Mouse (Mus musculus) A20 (cell line): ENCODE data around the gene Etfb.
"Not testable (repeated sequence)": the region's sequence is repeated elsewhere in the genome, so short reads cannot be mapped to it uniquely, and the experiment has no call there.

ENCODE experiments used
- DNase-seq: peaks from one replicate; pipeline ENCODE4 v3.0.0-alpha.2; 2011; ENCODE audit warnings: low read depth, low spot score

The Etfb gene

DNA sequence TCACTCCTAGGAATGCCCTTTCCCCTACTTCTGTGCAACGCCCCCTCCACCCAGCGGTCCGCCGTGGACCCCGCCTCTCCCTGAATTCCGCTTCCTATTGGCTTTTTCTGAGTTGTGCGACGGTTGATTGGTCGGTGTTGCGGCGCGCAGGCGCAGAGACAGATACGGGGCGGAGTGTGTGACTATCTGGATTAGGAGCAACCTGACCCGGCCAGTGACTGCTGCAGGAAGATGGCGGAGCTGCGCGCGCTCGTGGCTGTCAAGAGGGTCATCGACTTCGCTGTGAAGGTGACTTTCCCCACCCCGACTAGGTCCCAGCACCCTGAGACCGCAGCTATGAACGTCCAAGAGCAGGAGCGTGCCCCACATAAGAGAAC is at the start of gene Etfb, which contains the start of gene Gm45233:
Etfb (plus strand) TSS at position 167 of the 377 bp plus-strand sequence.
Gm45233 (plus strand) TSS at position 212 of the 377 bp plus-strand sequence.
- peak; percentile 97 for DNase-seq

DNA sequence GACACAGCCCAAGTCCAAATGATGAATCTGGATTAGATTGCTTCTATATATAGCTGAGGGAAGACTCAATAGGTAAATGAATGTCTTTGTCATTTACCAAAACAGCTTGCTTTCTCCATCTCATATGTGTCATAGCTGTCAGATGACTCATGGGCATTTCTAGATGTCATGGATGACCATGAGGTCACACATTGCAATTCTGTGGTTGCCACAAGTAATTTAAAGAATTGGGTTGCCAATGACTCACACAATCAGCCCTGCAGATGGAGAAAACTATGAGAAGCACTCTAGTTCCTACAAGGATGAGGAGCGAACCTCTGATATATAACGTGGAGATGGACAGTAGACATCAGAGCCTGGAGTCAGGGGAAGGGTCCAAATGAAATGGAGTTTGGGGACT is 44.4 kb upstream of the Etfb start:
- no peak for DNase-seq

DNA sequence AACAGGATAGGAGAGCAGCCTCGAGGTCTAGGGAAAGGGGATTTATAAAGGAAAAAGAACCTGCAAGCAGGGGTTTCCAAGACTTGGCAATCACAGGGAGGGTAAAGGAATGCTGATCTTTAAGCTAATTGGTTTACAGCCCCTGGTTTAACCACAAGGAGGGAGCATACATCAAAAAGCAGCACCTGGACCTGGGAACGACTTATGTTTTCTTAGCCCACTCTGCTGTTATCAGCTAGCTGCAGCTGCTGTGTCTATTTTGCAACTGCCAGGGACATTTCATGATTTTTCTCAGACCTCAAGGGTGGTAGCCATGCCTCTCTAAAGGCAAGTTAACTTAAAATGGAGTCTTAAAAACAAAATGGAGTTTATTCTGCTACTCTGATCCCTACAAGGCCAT is 41.2 kb upstream of the Etfb start:
- DNase-seq, result no peak

DNA sequence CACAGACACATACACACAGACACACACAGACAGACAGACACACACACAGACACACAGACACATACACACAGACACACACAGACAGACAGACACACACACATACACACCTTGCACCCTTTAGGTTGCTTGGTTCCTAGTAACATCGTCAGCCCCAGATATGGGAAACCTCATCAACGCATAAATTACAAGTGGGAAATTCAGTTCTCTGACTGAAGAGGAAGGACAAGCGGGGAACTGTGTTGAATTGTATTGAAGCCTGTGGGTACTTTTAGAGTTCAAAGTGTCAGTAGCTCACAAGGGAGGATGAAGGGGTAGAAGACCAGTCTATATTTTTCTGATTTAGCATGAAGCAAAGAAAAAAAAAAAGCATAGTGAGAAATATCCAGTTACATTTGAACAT is 36.3 kb upstream of the Etfb start:
- DNase-seq, result no peak

DNA sequence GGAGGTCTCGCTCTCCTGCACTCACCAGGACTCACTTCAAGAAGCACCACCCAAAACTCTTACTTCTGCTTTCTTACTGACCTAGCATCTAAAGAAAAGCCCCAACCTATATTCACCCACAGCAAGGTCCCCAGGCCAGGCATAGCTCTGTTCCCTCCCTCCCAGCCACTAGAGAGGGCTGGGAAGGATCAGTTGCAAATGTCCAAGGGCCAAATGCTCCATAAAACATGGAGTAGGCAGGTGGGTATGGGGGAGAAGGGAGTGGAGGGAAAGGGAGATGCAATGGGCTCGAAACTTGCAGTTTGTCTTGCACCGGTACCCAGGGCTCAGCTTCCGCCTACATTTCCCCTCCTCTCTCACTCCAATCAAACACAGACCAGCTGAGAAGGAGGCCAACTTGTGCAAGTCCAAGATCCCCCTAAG is 35.7 kb upstream of the Etfb start, which contains the start of gene Siglecg:
Siglecg (plus strand) TSS at position 74 of the 423 bp plus-strand sequence.
- peak; percentile 92 for DNase-seq

DNA sequence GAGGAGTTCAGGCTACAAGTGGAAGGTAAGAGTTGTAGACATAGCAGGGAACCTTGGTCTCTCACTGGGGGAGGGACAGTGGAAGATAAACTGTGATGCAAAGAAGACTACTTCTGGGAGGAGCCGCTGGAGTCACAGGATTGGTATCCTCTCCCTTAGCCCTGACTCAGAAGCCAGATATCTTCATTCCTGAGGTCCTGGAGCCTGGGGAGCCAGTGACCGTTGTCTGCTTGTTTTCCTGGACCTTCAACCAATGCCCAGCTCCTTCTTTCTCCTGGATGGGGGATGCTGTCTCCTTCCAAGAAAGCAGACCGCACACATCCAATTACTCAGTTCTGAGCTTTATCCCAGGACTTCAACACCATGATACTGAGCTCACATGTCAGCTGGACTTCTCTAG is 34.8 kb upstream of the Etfb start:
- DNase-seq, result no peak

DNA sequence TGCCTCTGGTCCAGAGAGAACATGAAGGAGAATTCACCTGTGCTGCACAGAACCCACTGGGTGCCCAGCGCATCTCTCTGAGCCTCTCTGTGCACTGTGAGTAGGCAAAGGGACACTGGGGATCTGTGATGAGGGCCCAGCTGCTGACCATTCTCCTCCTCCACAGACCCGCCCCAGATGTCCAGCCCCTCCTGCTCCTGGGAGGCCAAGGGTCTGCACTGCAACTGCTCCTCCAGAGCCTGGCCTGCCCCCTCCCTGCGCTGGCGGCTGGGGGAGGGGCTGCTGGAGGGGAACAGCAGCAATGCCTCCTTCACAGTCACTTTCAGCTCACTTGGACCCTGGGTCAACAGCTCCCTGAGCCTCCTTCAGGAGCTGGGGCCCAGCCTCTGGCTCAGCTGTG is 32.2 kb upstream of the Etfb start:
- not testable (repeated sequence) for DNase-seq

DNA sequence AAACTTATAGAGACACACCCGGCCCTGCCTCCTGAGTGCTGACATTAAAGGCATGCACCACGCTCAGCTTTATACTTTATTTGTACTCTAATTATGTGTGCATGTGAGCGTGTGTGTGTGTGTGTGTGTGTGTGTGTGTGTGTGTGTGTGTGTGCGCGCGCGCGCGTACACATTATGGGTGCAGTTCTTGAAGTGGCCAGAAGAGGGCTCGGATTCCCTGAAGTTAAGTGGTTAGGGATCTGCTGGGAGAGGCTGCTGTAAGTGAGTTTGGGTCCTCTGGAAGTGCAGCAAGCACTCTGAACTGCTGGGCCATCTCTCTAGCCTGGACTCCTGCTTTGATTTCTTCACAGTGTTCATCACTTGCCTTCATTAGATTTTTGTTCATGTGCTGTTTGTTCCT is 26.6 kb upstream of the Etfb start:
- no peak for DNase-seq

DNA sequence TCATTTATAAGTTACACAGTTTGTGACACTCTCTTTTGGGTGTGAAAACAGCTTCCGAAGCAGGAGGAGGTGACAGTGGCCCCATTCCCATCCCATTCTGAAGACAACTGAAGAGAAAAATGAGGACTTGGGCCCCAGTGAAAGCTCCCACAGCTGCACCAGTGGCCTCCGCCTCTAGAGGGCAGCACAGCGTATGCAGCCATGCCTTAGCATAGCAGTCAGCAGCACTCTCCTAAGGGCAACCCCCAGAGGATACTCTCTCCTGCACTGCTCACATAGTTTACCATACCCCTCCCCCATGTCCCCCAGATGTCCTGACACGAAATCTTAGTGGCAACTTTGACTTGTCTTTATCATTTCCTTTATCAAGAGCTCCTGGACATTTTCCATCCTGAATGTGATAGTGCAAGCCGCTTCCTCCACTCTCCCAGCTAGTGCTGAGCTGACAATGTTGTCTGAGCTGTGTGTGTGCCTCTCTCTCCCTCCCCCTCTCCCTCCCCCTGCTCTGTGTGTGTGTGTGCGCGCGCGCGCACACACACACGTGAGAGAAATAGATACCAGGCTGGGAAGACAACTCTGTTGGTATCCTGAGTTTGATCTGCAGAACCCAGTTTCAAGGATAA is 20.8 kb upstream of the Etfb start:
- peak; percentile 74 for DNase-seq

DNA sequence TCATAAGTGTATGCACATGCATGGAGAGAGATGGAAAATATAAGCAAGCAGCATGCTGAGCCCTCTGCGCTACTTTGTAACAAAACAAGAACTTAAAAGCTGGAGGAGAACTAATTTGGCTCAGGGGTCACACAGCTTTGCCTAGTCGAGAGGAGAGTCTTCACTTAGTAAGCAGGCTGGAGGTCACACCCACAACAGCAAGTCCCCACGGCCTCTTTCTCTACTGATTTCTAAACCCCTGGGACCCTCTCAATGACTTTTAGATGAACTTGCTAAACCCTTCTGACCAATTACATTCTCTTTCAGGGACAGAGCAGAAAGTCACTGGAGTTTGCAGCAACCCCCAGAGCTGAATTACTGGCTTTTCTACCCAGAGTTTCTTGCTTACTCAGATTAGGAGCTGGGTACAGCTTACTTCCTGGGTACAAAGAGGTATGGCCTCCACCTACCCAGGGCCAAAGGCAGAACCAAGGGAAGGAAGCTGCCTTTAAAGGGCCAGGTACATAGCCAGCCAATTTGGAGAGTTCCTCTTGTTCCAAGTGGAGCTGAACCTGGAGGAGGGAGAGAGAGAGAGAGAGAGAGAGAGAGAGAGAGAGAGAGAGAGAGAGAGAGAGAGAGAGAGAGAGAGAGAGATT is 19.8 kb upstream of the Etfb start:
- no peak for DNase-seq

DNA sequence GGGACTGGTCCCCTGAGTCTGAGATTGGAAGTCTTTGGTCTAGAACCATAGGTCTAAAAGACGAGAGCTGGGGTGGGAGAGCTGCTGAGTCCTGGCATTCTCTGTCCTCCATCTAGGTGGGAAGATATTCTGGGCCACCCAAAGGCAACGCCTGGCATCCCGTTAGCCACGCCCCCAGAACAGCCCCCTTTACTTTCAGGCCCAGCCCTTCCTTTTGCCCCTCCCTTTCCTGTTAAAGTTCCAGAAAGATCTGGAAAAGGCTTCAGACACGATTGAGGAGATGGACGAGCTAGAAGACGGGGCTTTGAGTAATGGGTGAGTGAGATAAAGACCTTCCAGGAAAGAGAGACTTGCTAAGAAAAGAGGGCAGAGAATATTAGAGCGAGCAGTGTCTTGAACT is 16.5 kb upstream of the Etfb start, which contains the start of gene Lim2:
Lim2 (plus strand) TSS at position 265 of the 400 bp plus-strand sequence.
- DNase-seq, result no peak

DNA sequence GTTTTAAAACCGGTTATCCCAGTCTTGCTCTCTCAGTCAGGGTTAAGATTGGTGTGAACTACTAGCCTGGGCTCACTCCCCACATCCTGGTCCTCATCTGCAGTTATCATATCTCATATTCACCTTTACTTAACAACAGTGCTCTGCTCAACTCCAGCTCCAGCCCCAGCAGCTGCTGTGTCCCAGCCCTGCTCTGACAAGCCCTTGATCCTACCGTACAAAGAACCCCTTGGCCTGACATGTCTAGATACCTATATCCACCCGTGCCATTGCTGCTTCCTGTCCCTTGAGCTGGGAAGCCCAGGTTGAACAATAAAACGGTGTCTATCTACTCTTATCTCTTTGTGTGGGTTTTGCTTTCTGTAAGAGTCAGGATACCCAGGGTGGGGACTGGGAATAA is 14.4 kb upstream of the Etfb start:
- DNase-seq, result no peak

DNA sequence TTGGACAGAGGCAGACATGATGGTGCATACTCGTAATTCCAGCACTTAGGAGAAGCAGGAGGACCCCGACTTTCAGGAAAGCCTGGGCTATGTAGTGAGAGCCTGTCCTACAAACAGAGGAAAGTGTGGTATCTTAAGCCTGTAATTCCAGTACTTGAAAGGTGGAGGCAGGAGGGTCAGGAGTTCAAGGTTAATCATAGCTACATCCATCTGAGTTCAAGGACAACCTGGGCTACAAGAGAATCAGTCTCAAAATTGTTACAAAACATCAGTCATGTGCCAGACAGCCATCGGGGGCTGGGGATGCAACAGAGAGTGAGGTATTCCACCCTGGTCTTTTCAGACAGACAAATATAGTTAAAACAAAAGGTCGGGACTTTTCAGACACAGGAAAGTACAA is 11.0 kb upstream of the Etfb start:
- no peak for DNase-seq

DNA sequence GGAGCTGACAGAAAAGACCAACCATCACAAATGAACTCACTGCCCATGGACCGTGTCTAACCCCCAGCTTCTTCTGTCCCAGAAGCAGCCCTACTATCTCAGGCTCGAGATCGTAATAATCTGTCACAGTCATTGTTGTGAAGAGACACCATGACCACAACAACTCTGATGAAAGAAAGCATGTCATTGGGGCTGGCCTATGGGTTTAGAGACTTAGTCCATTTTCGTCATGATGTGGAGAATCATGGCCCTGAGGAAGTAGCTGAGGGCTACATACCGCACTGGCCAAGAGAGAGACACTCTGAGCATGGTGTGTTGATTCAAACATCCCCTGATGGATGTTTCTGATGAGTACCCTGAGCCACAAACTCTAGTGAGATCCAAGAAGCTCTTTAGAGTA is 9.2 kb upstream of the Etfb start:
- DNase-seq, result no peak

DNA sequence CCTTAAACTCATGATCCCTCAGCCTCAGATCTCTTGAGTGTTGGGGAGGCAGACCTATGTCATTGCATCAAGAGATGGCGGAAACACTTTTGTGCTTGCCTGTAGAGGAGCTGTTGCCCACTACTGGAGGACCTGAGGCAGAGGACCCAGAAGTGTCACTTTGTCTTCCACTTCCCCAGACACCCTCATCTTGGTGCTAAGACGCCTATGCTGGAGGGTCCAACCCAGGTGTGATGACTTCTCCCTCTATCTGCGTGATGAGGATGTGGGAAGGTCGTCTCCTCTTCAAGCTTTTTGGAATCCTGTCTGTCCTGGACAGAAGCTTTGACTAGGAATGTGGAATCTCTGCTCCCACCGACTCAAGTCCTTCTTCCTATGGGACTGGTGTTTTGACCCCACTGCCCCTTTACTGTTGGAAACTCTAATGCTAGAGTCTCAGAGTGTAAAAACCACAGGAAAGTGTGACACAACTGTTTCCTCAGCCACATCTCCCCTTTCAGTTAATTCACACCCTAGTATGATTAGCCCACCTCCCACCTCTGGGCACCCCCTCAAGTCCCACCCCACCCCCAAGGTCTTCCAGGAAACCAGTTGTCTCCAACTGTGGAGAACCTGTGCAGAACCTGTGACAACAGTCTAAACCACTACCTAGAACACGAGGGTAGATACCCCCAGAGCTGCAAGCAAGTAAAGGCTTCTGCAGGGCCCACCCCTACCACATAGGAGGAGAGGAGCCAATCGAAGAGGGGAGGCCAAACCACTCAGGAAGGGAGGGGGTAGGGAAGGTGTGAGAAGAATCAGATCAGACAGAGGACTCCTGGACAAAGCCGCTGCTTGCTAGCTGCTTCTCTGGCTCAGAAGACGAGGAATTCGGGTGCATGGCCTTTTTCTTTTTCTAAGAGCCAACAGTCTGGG is 7.3 kb upstream of the Etfb start, which contains the start of gene Nkg7:
Nkg7 (plus strand) TSS at position 733 of the 915 bp plus-strand sequence.
- DNase-seq, result no peak

DNA sequence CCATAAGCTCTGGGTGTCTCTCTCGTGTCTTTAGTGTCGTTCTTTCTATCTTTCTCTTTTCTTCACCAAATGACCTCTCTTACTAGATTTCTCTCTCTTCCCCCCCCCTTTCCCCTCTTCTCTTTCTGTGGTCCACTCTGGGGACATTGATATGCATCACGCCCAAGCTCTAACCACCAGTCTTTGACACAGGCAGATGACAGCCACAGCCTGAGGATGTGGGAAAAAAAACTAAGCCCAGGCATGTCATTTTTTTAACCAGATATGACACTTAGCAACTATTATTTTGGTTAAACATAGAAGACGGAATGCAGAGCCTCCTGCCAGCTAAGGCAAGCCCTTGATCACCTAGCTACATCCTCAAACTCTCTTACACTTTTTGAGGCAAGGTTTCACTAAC is 5.3 kb upstream of the Etfb start:
- DNase-seq, result no peak

DNA sequence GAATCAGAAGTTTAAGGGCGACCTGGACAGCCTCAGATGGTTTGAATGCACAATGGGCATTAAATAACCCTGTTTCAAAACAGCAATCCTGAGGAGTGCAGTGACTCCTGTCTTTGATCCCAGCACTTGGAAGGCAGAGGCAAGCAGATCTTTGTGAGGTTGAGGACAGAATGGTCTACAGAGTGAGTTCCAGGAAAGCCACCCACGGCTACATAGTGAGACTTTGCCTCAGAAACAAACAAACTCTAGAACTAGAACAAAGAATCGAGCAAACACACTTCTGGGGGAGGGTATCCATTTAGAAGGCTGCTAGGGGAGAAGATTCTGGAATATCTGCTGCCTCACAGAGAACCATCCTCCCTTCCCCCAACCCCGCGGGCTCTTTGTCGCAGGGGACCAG is 3.4 kb upstream of the Etfb start, which contains the start of gene Cldnd2:
Cldnd2 (plus strand) TSS at position 301 of the 400 bp plus-strand sequence.
- no peak for DNase-seq

DNA sequence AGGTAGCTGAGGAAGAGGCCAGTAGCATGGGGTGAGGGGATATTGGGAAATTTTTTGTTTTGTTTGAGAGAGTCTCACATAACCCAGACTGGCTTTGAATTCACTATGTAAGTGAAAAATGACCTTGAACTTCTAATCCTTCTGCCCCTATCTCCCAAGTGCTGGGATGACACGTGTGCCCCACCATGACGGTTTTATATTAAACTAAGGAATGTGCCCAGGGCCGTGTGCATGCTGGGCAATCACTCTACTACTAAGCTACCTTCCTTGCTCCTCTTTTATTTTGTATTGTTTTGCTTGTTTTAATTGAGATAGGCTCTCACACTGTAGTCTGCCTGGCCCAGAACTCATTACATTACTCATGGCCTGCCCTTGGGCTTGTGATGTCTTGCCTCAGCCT is 2.8 kb upstream of the Etfb start:
- no peak for DNase-seq

DNA sequence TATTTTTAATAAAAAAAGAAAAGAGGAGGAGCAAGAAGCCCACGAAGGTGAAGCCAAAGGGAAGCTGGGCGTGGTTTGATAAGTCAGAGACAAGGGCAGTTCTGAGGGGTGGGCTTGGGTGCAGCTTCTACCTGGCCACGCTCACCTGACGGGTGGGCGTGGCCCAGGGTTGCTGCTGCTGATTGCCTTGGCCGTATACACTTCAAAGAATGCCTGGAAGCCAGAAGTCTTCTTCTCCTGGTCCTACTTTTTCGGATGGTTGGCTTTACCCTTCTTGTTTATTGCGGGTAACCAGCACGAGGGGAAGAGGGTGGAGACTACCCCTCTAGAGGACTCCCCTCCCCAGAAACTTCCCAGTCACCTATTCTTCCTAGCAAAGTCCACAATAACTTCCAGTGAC is 1.2 kb upstream of the Etfb start:
- DNase-seq, result no peak

DNA sequence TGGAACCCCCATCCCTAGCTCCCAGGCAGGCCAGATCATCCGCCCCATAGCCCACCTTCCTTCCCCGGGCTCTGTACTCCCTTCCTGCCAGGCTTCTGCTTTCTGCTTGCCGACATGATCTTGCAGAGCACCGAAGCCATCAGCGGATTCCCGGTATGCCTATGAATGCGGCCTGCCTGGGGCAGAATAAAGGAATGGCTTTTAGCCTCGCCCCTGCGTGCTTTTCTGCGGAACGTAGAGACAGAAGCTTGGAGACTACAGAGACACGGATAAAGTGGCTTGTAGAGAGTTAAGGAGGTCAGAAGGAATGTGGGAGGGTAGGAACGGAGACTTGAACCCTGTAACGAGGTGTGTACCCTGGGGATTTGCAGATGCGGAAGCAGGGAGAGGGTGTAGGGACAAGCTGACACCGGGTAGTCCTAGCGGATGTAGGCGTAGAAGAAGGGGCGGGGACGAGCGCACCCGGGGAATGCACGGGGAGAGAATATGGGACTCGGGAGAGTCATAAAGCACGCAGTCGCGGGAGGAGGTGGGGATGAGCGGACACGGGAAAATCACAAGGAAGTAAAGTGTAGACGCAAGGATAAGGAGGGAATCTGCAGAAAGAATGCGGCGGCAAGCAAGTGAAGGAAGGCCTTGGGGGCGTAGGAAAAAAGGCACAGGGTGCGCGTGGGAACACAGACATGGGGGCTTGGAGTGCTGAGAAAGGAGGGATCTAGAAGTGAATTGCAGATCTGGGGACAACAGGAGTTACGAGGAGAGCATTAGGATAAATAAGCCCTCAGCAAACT is 562 bp upstream of the Etfb start:
- DNase-seq, result peak; percentile 84

DNA sequence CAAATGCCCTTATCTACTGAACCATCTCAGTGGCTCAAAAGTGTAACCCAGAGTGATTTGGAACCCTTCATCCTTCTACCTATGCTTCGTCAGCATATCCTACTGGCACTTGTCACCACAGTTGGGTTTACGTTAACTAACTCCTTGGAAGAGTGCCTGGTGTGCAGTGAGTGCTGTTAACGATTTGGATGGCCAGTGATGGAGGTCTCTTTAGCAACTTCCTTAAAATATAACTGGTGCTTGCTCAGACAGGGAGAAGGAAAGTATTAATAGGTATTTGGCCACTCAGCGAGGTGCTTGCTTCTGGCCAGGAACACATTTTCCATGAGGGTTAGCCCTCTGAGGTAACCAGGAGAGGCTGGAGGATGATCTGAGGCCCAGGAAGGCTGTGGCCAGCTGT is 3.9 kb downstream of the Etfb start:
- no peak for DNase-seq
